Mouse (Mus musculus) frontal cortex, adult (tissue): ENCODE results near the gene Gm49361.

Experiments
- ATAC-seq: cut with Nextera tagmentation; 2 replicates; pipeline ENCODE4 v1.9.2; 2017; ENCODE audit warnings: mild to moderate bottlenecking, moderate library complexity, mixed read lengths; ENCODE audit not compliant: low TSS enrichment

The Gm49361 gene

GRCm38 (mm10) chr14:57620598-57621236, 125.2 kb downstream of the Gm49361 start:
- ATAC-seq = no peak

DNA sequence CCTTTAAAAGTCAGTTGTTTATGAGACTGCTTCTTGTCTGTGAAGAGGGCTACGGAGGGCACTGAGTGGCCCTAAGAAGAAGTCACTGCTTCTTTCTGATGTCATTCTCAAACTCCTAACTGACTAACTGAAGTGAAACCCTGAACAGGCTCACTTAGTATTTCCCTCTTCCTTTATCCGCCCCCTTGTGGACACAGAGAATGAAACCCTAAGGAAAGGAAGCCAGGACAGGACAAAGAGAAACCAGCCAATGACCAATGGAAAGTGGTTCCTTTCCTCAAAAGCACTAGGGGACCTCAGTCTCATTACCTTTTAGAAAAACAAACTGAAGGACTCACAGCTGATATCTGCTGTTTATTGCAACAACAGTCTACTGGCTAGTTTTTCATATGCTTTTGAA, 126.4 kb downstream of the Gm49361 start:
- peak; percentile 67 for ATAC-seq

DNA sequence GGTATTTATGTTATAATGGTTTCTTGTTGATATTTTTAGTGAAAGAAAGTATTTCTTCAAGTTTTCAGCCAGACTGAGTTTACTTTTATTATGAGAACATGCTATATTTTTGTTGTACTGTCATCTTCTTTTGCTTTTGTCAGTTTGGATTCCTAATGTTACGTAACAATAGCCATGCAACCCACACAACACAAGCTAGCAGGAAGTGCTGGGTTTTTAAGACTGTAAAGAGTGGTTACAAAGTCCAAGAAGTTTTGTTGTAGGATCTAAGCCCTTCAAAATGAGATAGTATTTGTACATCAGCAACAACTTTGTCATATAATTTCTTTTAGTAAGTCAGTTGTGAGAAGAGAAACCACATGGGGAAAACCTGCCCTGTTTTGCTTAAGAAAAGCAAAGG, 128.2 kb downstream of the Gm49361 start:
- no peak for ATAC-seq

- ATAC-seq = no peak
Observed at GRCm38 (mm10) chr14:57616339-57616965, 129.5 kb downstream of the Gm49361 start.

GRCm38 (mm10) chr14:57615828-57616227, 130.1 kb downstream of the Gm49361 start:
- peak; percentile 86 for ATAC-seq

GRCm38 (mm10) chr14:57611034-57611433, 134.9 kb downstream of the Gm49361 start:
- ATAC-seq = no peak

GRCm38 (mm10) chr14:57609816-57610329, 136.0 kb downstream of the Gm49361 start:
- peak; percentile 66 for ATAC-seq

GRCm38 (mm10) chr14:57607500-57607899, 138.4 kb downstream of the Gm49361 start:
- ATAC-seq = peak; percentile 73

GRCm38 (mm10) chr14:57606663-57607365, 139.1 kb downstream of the Gm49361 start:
- ATAC-seq = no peak

DNA sequence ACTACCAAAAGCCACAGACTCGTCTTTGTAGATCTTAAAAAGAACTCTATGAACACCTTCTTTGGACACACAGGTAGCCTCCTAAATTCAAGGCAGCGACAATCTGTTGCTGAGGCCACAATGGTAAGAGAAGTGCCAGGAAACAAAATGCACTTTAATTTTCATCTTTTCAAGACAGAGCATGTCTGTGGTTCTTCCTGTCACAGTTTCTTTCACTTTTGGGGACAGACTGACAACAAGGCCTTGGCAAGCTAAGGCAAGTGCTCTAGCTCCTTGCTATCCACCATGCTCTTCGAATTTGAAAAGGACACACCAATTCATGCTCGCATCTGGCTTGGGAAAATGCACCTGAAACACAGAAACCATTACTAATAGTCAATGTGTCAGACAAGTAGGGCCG, 152.6 kb downstream of the Gm49361 start:
- no peak for ATAC-seq
